Mouse (Mus musculus): ENCODE results near the gene Mrpl48.

Mrpl48 gene

DNA sequence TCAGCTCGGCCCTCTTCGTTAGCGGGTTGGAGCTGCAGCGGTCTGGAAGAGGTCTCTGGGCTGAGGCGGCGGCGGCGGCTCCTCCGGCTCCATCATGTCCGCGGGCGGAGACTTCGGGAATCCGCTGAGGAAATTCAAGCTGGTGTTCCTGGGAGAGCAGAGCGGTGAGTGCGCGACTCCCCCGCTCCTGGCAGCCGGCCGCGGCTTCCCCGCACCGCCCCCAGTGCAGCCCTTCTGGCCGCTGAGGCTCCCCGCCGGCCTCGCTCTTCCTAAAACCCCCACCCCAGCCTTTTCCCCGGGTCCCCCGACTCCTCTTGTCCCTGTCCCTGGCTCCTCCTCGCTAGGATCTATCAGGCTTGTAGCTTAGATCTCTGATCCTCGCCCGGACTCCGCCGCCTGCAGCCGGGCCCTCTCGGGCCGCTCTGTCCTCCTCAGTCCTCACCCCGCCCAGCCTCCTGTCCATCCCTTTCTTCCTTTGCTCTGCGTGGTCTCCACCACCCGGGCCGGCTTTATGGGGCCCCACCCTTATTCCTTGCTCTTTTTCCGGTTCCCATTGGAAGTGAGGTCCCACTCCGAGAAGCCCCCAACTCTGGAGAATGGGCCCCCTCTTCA is at the start of gene Mrpl48:
Gene Mrpl48 (minus strand): TSS at position 172 of the 612 bp plus-strand sequence.
- no peak for DNase-seq (ENCODE audit: low spot score in 2 of 2)

DNA sequence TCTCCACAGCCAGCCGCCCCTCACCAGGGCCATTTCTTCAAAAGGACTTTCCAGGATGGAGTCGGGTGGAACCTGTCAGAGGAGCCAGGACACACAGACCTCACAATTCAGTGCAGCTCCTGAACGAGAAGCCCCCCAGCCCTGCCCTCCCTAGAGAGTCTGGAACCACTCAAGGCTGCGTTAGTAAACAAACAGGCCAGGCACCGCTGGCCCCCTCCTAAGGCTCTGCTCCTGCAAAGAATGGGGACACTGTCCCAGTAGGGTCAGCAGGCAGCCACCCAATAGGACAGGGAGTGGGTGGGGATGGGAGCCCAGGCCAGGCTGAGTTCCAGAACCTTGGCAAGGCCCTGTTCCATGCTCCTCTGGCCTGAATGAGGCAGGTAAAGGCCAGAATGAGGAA is 48.6 kb upstream of the Mrpl48 start:
- DNase-seq (ENCODE audit: low spot score in 2 of 2) = no peak

DNA sequence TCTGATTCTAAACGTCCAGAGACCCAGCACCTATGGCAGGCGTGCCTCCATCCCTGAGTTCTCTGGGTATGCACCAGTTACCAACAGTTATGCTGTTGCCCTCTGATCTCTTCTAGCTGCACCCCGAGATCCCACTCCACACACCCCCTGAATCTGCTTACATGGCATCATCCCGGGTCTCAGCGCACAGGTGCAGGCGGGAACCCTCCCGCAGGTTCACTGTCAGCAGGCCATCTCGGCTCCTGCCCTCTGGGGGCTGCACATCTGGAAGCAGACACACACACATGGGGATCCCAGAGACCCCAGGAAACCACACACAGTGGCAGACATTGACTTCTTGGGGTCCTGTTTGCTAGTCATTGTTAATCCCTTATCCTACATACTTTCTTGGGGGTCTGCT is 46.3 kb upstream of the Mrpl48 start:
- no peak for DNase-seq (ENCODE audit: low spot score in 2 of 2)

DNA sequence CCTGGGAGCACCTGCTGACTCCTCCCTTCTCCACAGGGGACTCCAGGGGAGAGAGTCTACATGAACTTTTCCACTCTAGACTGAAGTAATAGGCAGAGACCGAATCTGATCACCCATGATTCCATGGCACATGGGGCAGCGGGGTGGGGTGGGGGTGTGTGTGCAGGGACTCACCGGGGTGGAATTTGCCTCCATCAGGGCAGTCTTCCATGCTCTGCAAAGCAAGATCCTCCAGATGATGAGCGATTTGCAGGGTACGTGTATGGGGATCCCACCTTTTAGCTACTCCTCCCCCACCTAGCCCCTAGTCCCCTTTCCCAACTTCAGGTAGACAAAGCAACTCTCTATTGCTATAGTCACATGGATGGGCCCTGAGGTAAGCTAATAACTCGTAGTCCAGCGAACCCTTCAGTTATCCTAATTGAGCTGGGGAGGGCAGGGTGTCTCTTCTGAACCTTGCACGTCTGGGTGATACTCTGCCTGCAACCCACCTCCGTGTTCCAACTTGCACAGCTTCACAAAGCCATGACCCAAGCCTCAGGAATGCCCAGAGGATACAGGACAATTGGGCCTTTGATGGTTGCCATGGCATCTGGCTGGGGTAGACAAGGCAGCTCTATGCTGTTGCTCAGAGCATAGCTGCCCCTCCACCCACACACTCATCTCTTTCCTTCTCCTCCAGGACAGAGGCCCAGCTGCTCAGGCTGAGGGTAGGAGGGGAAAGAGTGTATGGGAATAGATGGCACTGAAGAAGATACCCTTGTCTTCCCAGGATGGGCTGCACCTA is 45.6 kb upstream of the Mrpl48 start:
- DNase-seq (ENCODE audit: low spot score in 2 of 2) = no peak

DNA sequence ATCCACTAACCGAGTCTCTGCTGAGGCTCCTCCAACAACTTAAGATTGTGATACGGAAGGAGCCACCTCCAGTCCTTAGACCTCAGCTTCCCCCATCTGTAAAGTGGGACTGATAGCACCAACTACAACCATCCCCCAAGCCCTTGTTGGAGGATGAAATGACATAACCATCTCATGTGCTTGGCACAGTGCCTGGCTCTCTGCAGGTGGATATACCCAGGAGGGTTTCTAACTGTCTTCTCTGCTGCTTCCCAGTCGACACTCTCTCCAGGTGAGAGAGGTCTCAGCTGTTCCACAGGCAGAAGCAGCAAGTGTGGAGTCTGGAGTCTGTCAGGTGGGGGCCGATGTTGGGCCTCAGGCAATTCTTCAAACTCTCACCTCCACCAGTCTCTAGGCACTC is 42.9 kb upstream of the Mrpl48 start:
- no peak for DNase-seq (ENCODE audit: low spot score in 2 of 2)

DNA sequence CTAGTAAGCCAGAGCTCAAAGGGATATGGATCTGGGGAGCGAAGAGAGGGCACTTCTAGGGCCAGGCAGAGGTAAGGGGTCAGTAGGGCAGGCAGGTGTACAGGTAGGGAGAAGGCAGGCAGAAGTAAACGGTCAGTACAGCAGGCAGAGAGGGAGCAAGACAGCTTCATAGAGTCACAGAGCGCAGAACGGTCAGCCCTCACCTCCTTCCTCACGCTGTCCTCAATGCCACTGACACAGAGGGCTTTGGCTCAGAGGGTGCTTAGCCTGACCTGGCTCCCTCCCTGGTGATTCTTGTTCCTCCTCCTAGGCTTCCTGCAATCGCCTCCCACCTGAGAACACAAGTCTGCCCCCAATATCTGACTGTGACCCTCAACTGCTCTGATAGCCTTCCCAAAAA is 42.3 kb upstream of the Mrpl48 start:
- no peak for DNase-seq (ENCODE audit: low spot score in 2 of 2)

DNA sequence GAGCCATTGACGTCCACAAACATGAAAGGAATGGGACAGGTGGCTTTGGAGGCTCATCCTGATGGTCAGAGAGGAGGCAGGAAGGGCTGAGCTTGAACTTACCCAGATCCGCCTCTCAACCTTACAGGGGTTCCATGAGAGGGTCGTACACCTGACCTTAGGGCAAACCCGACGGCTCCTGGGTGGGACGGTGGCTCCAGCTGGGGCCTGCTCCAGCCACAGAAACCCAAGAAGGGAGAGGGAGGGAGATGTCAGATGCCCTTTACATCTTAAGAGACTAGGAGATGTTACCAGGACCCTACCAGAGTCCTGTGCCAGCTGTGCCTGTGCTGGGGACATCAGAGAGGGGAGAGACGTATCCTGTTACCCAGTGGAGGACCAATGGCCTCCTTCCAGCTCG is 41.7 kb upstream of the Mrpl48 start:
- no peak for DNase-seq (ENCODE audit: low spot score in 2 of 2)

DNA sequence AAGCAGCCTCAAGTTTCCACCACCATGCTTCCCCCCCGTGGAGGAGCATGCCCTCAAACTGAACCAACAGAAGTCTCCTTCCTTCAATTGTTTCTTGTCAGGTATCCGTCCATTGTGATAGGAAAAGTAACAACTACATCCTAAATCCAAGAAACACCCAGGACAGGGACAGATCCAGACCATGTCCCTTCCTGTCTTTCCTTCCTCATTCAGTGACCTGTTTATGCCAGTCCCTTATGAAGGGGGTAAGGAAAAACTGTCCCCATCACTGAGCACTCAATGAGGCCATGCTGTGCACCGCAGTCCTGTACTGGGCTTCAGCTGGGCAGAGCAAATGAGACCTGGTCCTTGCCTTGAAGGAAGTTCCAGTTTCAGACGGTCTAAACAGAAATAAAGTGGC is 41.0 kb upstream of the Mrpl48 start:
- no peak for DNase-seq (ENCODE audit: low spot score in 2 of 2)

DNA sequence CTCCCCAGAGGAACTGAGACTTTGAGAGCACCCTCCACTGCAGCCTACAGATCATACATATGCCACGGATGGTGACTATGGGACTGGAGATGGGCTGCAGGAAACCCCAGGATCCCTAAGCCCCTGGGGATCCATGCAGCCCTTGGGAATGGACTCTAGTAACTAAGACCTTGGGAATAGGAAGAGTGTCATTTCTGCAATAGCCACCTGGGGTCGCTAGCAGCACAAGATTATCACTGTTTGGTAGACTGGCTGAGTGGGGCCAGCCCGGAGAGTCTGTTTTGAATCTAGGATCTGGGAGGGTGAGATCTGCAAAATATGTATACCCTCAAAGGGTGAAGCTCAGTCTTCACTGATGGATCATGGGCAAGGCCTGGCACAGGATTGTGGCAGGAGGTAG is 37.0 kb upstream of the Mrpl48 start:
- DNase-seq (ENCODE audit: low spot score in 2 of 2) = peak in 1 of 2 experiments; percentile 39

DNA sequence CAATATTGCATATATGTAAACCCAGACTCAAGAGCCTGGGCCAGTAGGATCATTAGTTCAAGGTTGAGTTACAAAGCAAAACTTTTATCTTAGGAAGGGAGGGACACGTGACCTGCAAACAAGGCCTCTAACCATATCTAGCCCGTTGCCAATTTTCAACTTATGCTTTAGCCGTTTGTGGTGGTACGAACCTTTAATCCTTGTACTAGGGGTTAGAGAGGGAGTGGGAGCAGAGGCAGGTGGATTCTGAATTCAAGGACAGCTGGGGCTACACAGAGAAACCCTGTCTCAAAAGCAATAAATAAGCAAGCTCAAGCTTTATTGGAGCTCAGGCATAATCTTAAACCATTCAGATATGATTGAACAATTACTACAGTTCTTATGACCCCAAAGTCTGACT is 34.3 kb upstream of the Mrpl48 start:
- DNase-seq (ENCODE audit: low spot score in 2 of 2) = no peak

GRCm38 (mm10) chr7:100637657-100638056 is 29.6 kb upstream of the Mrpl48 start:
- peak in 1 of 2 experiments; percentile 23 for DNase-seq (ENCODE audit: low spot score in 2 of 2)

- no peak for DNase-seq (ENCODE audit: low spot score in 2 of 2)
Observed at GRCm38 (mm10) chr7:100624538-100624937, 16.4 kb upstream of the Mrpl48 start.

DNA sequence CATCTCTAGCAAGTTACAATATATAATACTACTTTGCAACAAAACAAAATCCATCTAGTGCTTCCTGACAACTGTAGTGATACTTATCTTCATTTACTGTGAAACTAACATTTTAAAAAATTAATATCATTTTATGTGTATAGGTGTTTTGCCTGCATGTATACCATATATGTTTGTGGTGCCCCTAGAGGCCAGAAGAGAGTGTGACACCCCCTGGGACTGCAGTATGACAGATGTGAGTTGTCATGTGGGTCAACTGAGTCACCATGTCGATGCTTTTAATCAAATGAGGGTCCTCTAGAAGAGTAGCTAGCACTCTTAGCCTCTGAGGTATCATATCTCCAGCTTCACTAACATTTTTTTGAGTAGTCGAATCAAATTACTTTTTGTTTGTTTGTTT is 14.2 kb upstream of the Mrpl48 start:
- DNase-seq (ENCODE audit: low spot score in 2 of 2) = no peak

DNA sequence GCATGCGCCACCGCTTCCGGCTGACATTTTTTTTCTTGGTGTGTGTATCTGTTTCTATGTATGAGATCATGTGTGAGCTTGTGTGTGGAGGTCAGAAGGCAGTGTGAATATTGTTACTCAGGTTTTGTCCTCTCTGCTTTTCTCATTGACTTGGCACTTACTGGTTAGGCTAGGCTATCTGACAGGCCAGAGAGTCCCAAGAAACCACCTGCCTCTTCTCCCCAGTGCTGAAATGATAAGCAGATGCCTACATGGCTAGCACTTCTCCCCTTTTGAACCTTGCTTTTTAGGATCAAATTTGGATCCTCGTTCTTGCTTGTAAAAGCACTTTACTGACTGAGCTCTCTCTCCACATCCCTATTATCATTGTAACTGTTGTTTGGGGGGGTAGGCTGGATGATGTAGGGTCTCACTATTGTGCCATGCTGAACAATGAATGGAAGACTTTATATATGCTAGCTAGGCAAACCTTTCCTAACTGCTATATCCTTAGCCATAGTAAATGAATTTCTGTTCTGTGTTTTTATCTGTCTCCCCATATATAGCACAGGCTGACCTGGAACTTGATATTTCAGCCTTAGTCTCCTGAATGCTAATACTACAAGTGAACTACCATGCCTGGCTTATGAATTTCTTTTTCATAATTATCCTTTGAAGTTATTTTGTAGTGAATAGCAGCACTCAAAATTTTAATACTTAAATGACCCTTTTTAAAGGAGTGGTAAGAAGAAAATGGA is 8.2 kb upstream of the Mrpl48 start:
- DNase-seq (ENCODE audit: low spot score in 2 of 2) = no peak

DNA sequence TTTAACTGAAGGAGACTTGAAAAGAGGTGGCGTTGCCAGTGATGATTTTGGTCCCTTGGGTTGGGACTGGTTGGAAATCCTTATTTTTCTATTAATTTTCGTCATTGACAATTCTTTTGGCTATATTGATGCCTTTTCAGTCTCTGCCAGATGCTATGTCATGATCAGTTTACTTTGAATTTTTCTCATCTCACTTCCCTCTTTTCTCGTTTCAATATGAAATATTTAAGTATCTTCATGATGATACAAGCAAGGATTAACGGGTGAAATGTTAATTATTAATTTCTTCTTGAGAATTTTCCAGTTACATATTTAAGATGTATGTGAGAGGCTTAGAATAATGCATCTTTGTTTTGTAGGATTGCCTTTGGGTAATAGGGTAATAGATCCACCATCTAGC is 809 bp upstream of the Mrpl48 start:
- DNase-seq (ENCODE audit: low spot score in 2 of 2) = no peak

DNA sequence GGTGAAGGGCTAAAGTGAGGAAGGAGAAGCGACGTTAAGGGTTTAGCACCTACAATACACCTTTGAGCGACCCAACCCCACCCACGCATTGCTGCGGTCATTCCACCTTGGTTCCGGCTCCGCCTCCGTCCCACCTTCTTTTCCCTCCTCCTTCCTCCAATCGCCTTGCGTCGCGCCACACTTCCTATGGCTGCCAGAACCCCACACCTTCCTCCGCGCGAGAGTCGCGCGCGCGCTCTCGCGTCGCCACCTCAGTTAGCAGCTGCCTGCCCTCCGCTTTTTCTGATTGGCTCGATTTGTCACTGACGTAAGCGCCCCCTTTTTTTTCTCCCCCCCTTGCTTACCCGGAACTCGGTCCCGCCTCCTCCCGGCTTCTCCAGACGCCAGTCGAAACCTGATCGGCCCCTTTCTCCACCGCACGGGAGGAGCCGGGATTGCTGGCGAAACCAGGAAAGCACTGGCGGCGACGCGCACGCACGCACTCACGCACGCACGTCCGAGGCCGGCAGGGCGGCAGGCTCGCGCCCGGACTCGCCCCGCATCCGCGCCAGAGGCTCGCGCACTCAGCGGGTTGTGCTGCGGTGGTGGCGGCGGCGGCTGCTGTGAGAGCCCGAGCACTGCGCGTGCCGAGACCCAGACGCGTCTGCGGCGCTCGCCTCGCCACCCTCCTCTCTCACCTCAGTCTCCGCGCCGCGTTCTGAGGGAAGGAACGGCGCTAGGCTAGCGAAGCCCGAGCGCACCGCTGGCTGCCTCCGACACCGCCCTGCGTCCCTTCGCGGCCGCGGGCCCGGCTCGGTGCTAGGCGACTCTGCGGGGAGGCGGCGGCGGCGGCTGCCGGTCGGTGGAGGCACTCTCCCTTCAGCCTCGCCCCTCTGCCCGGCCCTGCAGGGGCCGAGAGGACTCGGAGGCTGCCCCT is 629 bp downstream of the Mrpl48 start, which contains the start of gene Rab6a:
Gene Rab6a (plus strand): TSS at position 197 of the 916 bp plus-strand sequence.
- DNase-seq (ENCODE audit: low spot score in 2 of 2) = peak; percentile 91 to 93

- DNase-seq (ENCODE audit: low spot score in 2 of 2) = no peak
Observed at GRCm38 (mm10) chr7:100600211-100600610, 7.9 kb downstream of the Mrpl48 start.

GRCm38 (mm10) chr7:100593349-100593748 is 14.8 kb downstream of the Mrpl48 start:
- DNase-seq (ENCODE audit: low spot score in 2 of 2) = no peak

- DNase-seq (ENCODE audit: low spot score in 2 of 2) = no peak
Observed at GRCm38 (mm10) chr7:100591522-100591852, 16.6 kb downstream of the Mrpl48 start.

DNA sequence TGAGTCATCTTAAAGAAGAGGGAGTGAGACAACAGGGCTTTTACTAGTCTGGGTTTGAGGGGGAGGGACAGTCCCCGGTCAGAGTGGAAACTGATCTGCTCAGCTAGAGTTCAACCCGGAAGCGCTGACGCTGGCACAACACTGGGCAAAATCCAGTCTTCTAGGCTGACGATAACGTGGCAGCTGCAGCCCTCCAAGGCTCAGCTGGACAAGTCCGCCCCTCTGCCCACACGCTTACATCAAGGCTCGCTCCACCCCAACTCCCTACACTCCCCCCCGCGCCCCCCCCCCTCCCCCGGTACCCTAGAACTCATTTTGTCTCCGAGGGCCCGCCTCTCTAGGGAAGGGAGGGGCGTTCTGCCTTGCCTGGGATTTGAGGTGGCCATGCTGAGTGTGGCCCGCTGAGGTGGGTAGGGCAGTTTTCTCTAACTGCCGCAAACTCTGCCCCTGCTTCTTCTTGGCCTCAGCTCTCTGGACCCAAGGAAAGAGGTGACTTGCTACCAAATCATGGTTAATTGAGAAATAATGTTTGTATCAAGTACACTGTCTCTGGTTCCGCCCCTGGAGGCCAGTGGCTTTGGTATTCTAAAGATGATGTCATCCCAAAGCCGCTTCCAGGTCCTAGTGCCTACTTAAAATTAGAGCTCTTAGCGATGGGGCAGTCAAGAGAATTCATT is 17.1 kb downstream of the Mrpl48 start:
- peak; percentile 79 to 83 for DNase-seq (ENCODE audit: low spot score in 2 of 2)

DNA sequence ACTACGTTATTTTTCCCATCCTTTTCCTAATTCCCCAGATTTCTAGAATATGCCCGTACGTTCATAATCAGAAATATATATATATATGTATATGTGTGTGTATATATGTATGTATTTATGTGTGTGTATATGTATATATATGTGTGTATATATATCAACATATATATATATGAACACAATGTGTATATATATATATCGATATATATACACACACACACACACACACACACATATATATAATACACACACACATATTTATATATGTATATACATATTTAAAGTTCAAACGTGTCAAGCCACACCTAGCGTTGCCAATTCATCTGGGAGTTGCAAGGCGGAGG is 17.6 kb downstream of the Mrpl48 start:
- no peak for DNase-seq (ENCODE audit: low spot score in 2 of 2)

Measured in natural killer cell, adult 2 months (primary cell).